Mouse (Mus musculus) kidney, postnatal 0 days (tissue): ENCODE measurements around the gene Eps15l1. TPM values are rescaled to one million over a fixed set of nuclear protein-coding genes. Genes with fewer than 3 reads are reported as not detected.

Experiments
- ATAC-seq: fragments of 200-750 bp; cut with Nextera tagmentation; replicated peaks from 2 replicates; pipeline ENCODE4 v1.8.0; 2017; ENCODE audit warnings: low read depth, moderate number of reproducible peaks, moderate TSS enrichment, moderate library complexity; ENCODE audit not compliant: low FRiP score
- DNase-seq: peaks from one replicate; pipeline ENCODE4 v3.0.0-alpha.2; 2016; ENCODE audit warnings: low spot score
- H3K27ac ChIP-seq: fragments of 300-500 bp; sonication (generic); 2 replicates; pipeline ENCODE4 v1.5.1; 2014; ENCODE audit warnings: mild to moderate bottlenecking
- H3K27me3 ChIP-seq: fragments of 300-500 bp; sonication (generic); 2 replicates; pipeline ENCODE4 v1.6.1; 2014; ENCODE audit warnings: low read length, mixed read lengths; ENCODE audit not compliant: insufficient read depth
- H3K36me3 ChIP-seq: fragments of 300-500 bp; sonication (generic); 2 replicates; pipeline ENCODE4 v1.6.1; 2014; ENCODE audit warnings: low read length, mixed read lengths; ENCODE audit not compliant: insufficient read depth
- H3K4me1 ChIP-seq: fragments of 300-500 bp; sonication (generic); replicated peaks from 2 replicates; pipeline ENCODE4 v1.6.1; 2014; ENCODE audit warnings: antibody characterized with exemption, low read length, mixed read lengths; ENCODE audit not compliant: insufficient read depth
- H3K4me2 ChIP-seq: fragments of 300-500 bp; sonication (generic); 2 replicates; pipeline ENCODE4 v1.6.1; 2014; ENCODE audit warnings: mild to moderate bottlenecking, low read length, moderate library complexity, mixed read lengths
- H3K4me3 ChIP-seq: fragments of 300-500 bp; sonication (generic); replicated peaks from 2 replicates; pipeline ENCODE4 v1.5.1; 2014; ENCODE audit warnings: low read depth, low read length
- H3K9ac ChIP-seq: fragments of 300-500 bp; sonication (generic); 2 replicates; pipeline ENCODE4 v1.6.1; 2014; ENCODE audit warnings: low read depth, low read length
- H3K9me3 ChIP-seq: fragments of 300-500 bp; sonication (generic); replicated peaks from 2 replicates; pipeline ENCODE4 v1.6.1; 2016; ENCODE audit warnings: low read length, inconsistent platforms, mixed read lengths
- CTCF ChIP-seq: IDR thresholded peaks from 2 replicates; pipeline ENCODE4 v1.5.1; 2016; ENCODE audit warnings: antibody characterized with exemption, low read depth, mild to moderate bottlenecking, moderate library complexity
- WGBS: fragments of 180-500 bp; shearing (Covaris S2); extraction: QIAGEN DNeasy Blood & Tissue Kit; methylation state at CpG from one replicate; pipeline ENCODE4 v1.1.7; 2014; 5-methylcytosine and 5-hydroxymethylcytosine counted together
- polyA plus RNA-seq: library from polyadenylated mRNA; unstranded; fragments of >200 nt; fragmentation: Nextera tagmentation; extraction: Ambion mirVana; gene quantifications from 2 replicates; pipeline ENCODE4 v1.2.1, GENCODE M21; 2015

Gene Eps15l1
- polyA plus RNA-seq, 1 experiment from 2014 or later: 32.5 TPM

GRCm38 (mm10) chr8:72371356-72371755 is 49.9 kb downstream of the Eps15l1 start:
- Histone ChIP-seq H3K4me3 (no peak overlapping the region), H3K27me3 (no peaks in the 10 kb centered on the region), H3K4me1 (no peaks in the 10 kb centered on the region), H3K9ac (no peak overlapping the region), H3K4me2 (no peak overlapping the region), H3K27ac (no peak overlapping the region), H3K9me3 (no peaks in the 10 kb centered on the region), H3K36me3 (peaks cover 73% of the 10 kb centered on the region)
- no peak for TF ChIP-seq CTCF
- DNase-seq (no peak), ATAC-seq (no peak)
- WGBS: 95% methylated on average over 3 of the region's 3 CpGs

DNA sequence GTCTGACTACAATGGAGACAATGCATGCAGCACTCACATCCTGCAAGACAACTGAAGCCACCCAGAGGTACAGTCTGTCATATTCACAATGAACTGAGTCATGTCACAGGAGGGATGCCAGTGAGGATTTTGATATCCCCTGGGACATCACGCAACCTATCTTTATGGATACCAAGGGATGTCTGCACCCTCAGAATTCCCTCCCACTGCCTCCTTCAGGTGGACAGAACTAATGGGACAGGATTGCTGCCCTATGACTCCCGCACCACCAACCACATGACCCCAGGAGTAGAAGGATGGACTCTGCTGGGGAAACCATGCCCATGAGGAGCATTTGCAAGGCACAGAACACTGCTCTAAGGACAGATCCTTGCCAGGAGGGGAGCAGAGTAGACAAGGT is 54.8 kb downstream of the Eps15l1 start:
- DNase-seq (no peak), ATAC-seq (no peak)
- Histone ChIP-seq H3K4me2 (no peak overlapping the region), H3K36me3 (peaks cover 52% of the 10 kb centered on the region), H3K27me3 (no peaks in the 10 kb centered on the region), H3K9me3 (no peaks in the 10 kb centered on the region), H3K27ac (no peak overlapping the region), H3K9ac (no peak overlapping the region), H3K4me1 (no peaks in the 10 kb centered on the region), H3K4me3 (no peak overlapping the region)
- 96% methylated on average over 2 of the region's 2 CpGs for WGBS
- no peak for TF ChIP-seq CTCF

DNA sequence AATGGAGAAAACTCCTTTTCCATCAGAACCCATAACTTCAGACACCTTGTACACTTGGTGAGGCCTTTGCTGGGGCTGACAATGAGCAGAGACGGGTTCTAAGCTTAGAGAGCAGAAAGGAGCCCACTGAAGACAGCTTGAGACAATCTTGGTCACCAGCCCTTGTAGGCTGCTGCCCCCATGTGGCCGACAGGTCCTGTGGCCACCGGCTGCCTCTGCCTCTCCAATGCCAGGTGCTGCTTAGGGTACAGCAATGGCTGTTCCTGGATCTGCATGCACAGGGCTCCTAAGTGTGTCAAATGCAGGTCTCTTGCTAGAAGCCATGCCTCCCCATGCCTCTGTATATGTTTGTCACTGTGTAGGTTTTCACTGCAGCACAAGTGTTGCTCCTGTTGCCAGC is 55.4 kb downstream of the Eps15l1 start:
- H3K27me3 ChIP-seq: no peaks in the 10 kb centered on the region
- no peak overlapping the region for H3K9ac ChIP-seq
- peak; percentile 96 for TF ChIP-seq CTCF
- ATAC-seq: peak; percentile 75
- 20% methylated on average over 3 of the region's 3 CpGs for WGBS
- H3K27ac ChIP-seq: no peak overlapping the region
- H3K9me3 ChIP-seq: no peaks in the 10 kb centered on the region
- peak; percentile 83 for DNase-seq
- no peaks in the 10 kb centered on the region for H3K4me1 ChIP-seq
- no peak overlapping the region for H3K4me3 ChIP-seq
- peaks cover 53% of the 10 kb centered on the region for H3K36me3 ChIP-seq
- H3K4me2 ChIP-seq: no peak overlapping the region

DNA sequence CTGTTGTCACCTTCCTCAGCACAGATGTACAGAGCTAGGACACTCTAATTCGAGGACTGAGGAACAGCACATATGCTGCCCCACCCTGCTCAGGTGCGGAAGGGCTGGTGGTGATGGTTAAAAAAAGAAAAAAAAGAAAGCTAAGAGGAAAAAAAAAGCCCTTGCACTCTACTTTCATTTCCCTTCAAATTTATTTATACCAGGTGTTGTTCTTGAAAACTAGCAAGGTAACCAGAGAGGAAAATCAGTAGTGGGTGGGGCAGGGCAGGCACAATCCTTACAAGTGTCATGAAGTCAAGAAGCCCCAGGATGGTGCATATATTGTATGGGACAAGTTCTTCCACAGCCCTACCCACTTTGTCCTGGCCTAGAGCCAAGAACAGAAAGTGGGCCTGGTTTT is 56.2 kb downstream of the Eps15l1 start:
- H3K4me2 ChIP-seq: no peak overlapping the region
- no peaks in the 10 kb centered on the region for H3K27me3 ChIP-seq
- H3K4me1 ChIP-seq: no peaks in the 10 kb centered on the region
- ATAC-seq (no peak), DNase-seq (no peak)
- peaks cover 49% of the 10 kb centered on the region for H3K36me3 ChIP-seq
- TF ChIP-seq CTCF: no peak
- H3K9me3 ChIP-seq: no peaks in the 10 kb centered on the region
- no peak overlapping the region for H3K27ac ChIP-seq
- 93% methylated on average over 2 of the region's 2 CpGs for WGBS
- H3K4me3 ChIP-seq: no peak overlapping the region
- no peak overlapping the region for H3K9ac ChIP-seq

DNA sequence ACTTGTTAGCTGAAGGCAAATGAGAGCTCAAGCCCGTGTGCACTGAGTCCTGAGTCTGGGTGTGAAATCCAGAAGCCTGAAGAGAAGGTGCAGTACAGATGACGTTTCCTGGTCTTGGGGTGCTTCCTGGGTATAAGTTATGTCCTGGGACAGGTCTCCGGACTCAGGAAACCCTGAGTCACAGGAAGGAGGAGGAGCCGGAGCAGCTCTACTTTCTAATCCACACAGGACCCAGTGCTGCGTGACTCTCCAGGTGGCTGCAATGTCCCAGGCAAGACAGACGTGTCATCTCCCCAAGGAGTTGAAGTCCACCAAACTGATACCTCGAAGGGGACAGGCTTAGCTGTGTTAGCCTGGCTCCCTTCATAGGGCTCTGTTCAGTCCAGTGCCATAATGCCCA is 57.8 kb downstream of the Eps15l1 start:
- H3K27me3 ChIP-seq: no peaks in the 10 kb centered on the region
- no peak for TF ChIP-seq CTCF
- peak; percentile 36 for DNase-seq
- no peaks in the 10 kb centered on the region for H3K4me1 ChIP-seq
- no peak overlapping the region for H3K9ac ChIP-seq
- no peak overlapping the region for H3K4me3 ChIP-seq
- no peaks in the 10 kb centered on the region for H3K9me3 ChIP-seq
- no peak overlapping the region for H3K4me2 ChIP-seq
- WGBS: 48% methylated on average over 7 of the region's 7 CpGs
- H3K27ac ChIP-seq: no peak overlapping the region
- H3K36me3 ChIP-seq: peaks cover 37% of the 10 kb centered on the region
- no peak for ATAC-seq

DNA sequence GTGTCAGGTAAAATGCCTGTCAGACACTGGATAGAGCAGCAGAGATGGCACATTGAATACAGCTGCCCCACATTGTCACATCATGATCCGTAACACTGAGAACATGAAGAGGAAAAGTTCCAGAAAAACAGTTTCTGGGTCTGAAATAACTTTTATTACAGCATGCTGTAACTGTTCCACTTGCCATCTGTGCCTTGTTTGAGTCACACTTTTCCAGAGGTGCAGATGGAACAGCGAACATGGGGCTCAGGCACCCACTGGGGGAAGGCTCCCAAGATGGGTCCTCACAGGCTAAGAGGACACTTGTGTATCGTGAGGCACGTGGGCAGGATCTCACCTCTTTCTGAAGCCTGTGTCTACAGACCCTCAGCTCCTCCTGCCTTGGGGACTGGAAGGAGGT is 58.5 kb downstream of the Eps15l1 start:
- Histone ChIP-seq H3K4me1 (no peaks in the 10 kb centered on the region), H3K27ac (no peak overlapping the region), H3K9ac (no peak overlapping the region), H3K27me3 (no peaks in the 10 kb centered on the region), H3K9me3 (no peaks in the 10 kb centered on the region), H3K4me2 (no peak overlapping the region), H3K4me3 (no peak overlapping the region), H3K36me3 (peaks cover 33% of the 10 kb centered on the region)
- DNase-seq (no peak), ATAC-seq (no peak)
- TF ChIP-seq CTCF: no peak
- WGBS: 90% methylated on average over 4 of the region's 4 CpGs

DNA sequence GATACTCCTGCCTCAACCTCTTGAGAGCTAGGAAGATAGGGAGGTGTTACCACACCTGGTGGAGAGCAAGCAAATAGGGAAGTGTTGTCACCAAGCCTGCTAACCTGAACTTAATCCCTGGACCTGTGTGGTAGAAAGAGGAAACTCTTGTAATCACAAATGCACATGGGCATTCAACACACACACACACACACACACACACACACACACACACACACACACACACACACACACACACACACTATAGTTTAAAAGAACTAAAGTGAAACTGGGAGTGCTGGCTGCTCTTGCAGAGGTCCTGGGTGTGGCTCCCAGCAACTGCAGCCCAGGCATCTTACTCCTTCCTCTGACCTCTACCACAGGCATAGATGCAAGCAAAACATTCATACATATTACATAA is 61.1 kb downstream of the Eps15l1 start:
- DNase-seq (no peak), ATAC-seq (no peak)
- Histone ChIP-seq H3K4me2 (no peak overlapping the region), H3K4me3 (no peak overlapping the region), H3K27ac (no peak overlapping the region), H3K27me3 (no peaks in the 10 kb centered on the region), H3K9ac (no peak overlapping the region), H3K36me3 (peaks cover 33% of the 10 kb centered on the region), H3K4me1 (no peaks in the 10 kb centered on the region), H3K9me3 (no peaks in the 10 kb centered on the region)
- no peak for TF ChIP-seq CTCF
